In genomic region chr1:152528778-152529177, GRCm38 (mm10) we compare ENCODE assay signal across 15 mouse cellular contexts.
A peak's percentile ranks its signal among the peaks of the same experiment; 100 is the strongest.
DNase-seq lines count a peak whose midpoint lies in the region; ATAC-seq and TF ChIP-seq lines count a peak whose summit lies in the region.
"Had no signal": no experiment of that assay in that cellular context is flagged by ENCODE, and none has a peak within 500 bp of the region (broad histone marks: within the 10 kb centered on the region; RNA-seq: fewer than 3 reads in every experiment).

No protein-coding gene starts in this region.

- no peak overlapping the region for H3K27ac ChIP-seq in liver, embryonic 16.5 days (ENCODE audit: low read length)
- no peak overlapping the region for H3K27ac ChIP-seq in liver, embryonic 11.5 days (ENCODE audit: low read depth, low read length)
- H3K27ac ChIP-seq in CH12.LX (ENCODE audit: insufficient read depth, low read depth) = no peak overlapping the region
- H3K27ac ChIP-seq in midbrain, embryonic 16.5 days (ENCODE audit: low read length) = no peak overlapping the region
- no peak overlapping the region for H3K27ac ChIP-seq in hindbrain, embryonic 13.5 days
- H3K27ac ChIP-seq: liver, embryonic 14.5 days had no signal

- no peaks in the 10 kb centered on the region for H3K79me2 ChIP-seq in CH12.LX (replicated peaks; ENCODE audit: control insufficient read depth, extremely low read depth, insufficient read depth, poor library complexity, severe bottlenecking)

- no peaks in the 10 kb centered on the region for H3K9me3 ChIP-seq in liver, embryonic 16.5 days (replicated peaks; ENCODE audit: control insufficient read depth, low read length)
- no peaks in the 10 kb centered on the region for H3K9me3 ChIP-seq in liver, embryonic 11.5 days (ENCODE audit: control insufficient read depth, low read length)
- no peaks in the 10 kb centered on the region for H3K9me3 ChIP-seq in CH12.LX (replicated peaks; ENCODE audit: low read length)
- no peaks in the 10 kb centered on the region for H3K9me3 ChIP-seq in midbrain, embryonic 16.5 days (replicated peaks; ENCODE audit: control insufficient read depth, low read length, poor library complexity, severe bottlenecking)
- no peaks in the 10 kb centered on the region for H3K9me3 ChIP-seq in hindbrain, embryonic 13.5 days

- TF ChIP-seq POLR2A in CH12.LX (IDR thresholded peaks at IDR 0.05; ENCODE audit: low read depth, low read length) = no peak

- 21% methylated on average over 3 of the region's 3 CpGs for WGBS in liver, embryonic 16.5 days (ENCODE audit: insufficient replicate concordance)
- WGBS in liver, embryonic 11.5 days = 46% methylated on average over 3 of the region's 3 CpGs
- whole genome bisulfite sequencing in midbrain, embryonic 16.5 days = 92% methylated on average over 3 of the region's 3 CpGs
- WGBS in hindbrain, embryonic 13.5 days = 91% methylated on average over 3 of the region's 3 CpGs

- H3K27me3 ChIP-seq in liver, embryonic 16.5 days (ENCODE audit: control insufficient read depth, insufficient read depth, low read depth, low read length) = no peaks in the 10 kb centered on the region
- H3K27me3 ChIP-seq in liver, embryonic 11.5 days (replicated peaks; ENCODE audit: control insufficient read depth, insufficient read depth, low read length) = no peaks in the 10 kb centered on the region
- H3K27me3 ChIP-seq in CH12.LX (replicated peaks) = no peaks in the 10 kb centered on the region
- no peaks in the 10 kb centered on the region for H3K27me3 ChIP-seq in midbrain, embryonic 16.5 days (ENCODE audit: control insufficient read depth, insufficient read depth, low read depth, low read length)
- H3K27me3 ChIP-seq in hindbrain, embryonic 13.5 days = no peaks in the 10 kb centered on the region
- H3K27me3 ChIP-seq: Patski had no signal

- peaks cover 2% of the 10 kb centered on the region; the same call in 1 of the 2 replicates for H3K36me3 ChIP-seq in liver, embryonic 16.5 days (ENCODE audit: control insufficient read depth, insufficient read depth)
- H3K36me3 ChIP-seq in liver, embryonic 11.5 days (ENCODE audit: control insufficient read depth, insufficient read depth, low read length) = peaks cover 8% of the 10 kb centered on the region; the same call in 1 of the 2 replicates
- H3K36me3 ChIP-seq in CH12.LX (replicated peaks in 1 of 2; ENCODE audit: control insufficient read depth in 1 of 2, insufficient read depth in 1 of 2, low read length in 1 of 2) = peaks cover 0 to 3% of the 10 kb centered on the region in 2 experiments
- H3K36me3 ChIP-seq in midbrain, embryonic 16.5 days (ENCODE audit: control insufficient read depth, insufficient read depth, low read length) = no peaks in the 10 kb centered on the region; the same call in 1 of the 2 replicates
- H3K36me3 ChIP-seq in hindbrain, embryonic 13.5 days = peaks cover 12% of the 10 kb centered on the region

- no peak for TF ChIP-seq CTCF in CH12.LX (conservative IDR thresholded peaks at IDR 0.05 in 1 of 2, IDR thresholded peaks at IDR 0.05 in 1 of 2; ENCODE audit: low read depth in 2 of 2, low read length in 2 of 2)

- no peak overlapping the region for H3K9ac ChIP-seq in liver, embryonic 16.5 days (ENCODE audit: low read depth, low read length)
- H3K9ac ChIP-seq in liver, embryonic 11.5 days (ENCODE audit: low read depth, low read length) = no peak overlapping the region
- H3K9ac ChIP-seq in CH12.LX (ENCODE audit: insufficient read depth, low read depth) = no peak overlapping the region
- H3K9ac ChIP-seq in midbrain, embryonic 16.5 days (ENCODE audit: low read depth, low read length) = no peak overlapping the region
- H3K9ac ChIP-seq in hindbrain, embryonic 13.5 days = no peak overlapping the region
- H3K9ac ChIP-seq: liver, embryonic 14.5 days had no signal

- ATAC-seq in liver, embryonic 16.5 days (ENCODE audit: low read depth) = peak; percentile 31; the same call in 1 of the 2 replicates
- ATAC-seq in liver, embryonic 11.5 days (replicated peaks; ENCODE audit: low FRiP score) = no peak
- peak; percentile 86 for ATAC-seq in granulocyte monocyte progenitor cell, adult 5-6 weeks (replicated peaks; ENCODE audit: poor library complexity, severe bottlenecking)
- peak; percentile 73 for ATAC-seq in megakaryocyte progenitor cell, adult 5-6 weeks (replicated peaks; ENCODE audit: poor library complexity)
- ATAC-seq in midbrain, embryonic 16.5 days = no peak
- ATAC-seq in hindbrain, embryonic 13.5 days (ENCODE audit: low FRiP score) = no peak
- ATAC-seq: hindbrain, embryonic 16.5 days; Patski had no signal

- peaks cover 3% of the 10 kb centered on the region for H3K4me1 ChIP-seq in liver, embryonic 16.5 days (ENCODE audit: control insufficient read depth, low read depth, low read length)
- peaks cover 5% of the 10 kb centered on the region for H3K4me1 ChIP-seq in liver, embryonic 11.5 days (replicated peaks; ENCODE audit: control insufficient read depth, insufficient read depth, low read length)
- H3K4me1 ChIP-seq in CH12.LX (ENCODE audit: control insufficient read depth in 1 of 2, insufficient read depth in 2 of 2) = peaks cover 3 to 77% of the 10 kb centered on the region in 2 experiments; a peak in 3 of 4 replicates
- H3K4me1 ChIP-seq in midbrain, embryonic 16.5 days (ENCODE audit: control insufficient read depth, insufficient read depth, low read length) = no peaks in the 10 kb centered on the region
- H3K4me1 ChIP-seq in hindbrain, embryonic 13.5 days (replicated peaks) = peaks cover 11% of the 10 kb centered on the region

- no peak for TF ChIP-seq RAD21 in CH12.LX (IDR thresholded peaks at IDR 0.05; ENCODE audit: low read depth, low read length)

- in situ Hi-C loops in CH12.LX (cut with MboI; ENCODE audit: low pct_ligation_motif_present, low pct_unique_long_range_greater_than_20kb, low sequenced_read_pairs) = loop anchor here (10.0 to 25.0 kb wide), 4 partner anchors 216 to 859 kb away; partner anchors contain the start of gene Smg7

- dilution Hi-C loops in CH12.LX (cut with MboI; ENCODE audit: extremely low pct_ligation_motif_present, extremely low pct_unique_long_range_greater_than_20kb, low sequenced_read_pairs) = no loop called here

- TF ChIP-seq EP300 in CH12.LX (IDR thresholded peaks at IDR 0.05; ENCODE audit: low read length) = peak; percentile 94

- H3K4me3 ChIP-seq in liver, embryonic 16.5 days (ENCODE audit: low read depth, low read length) = no peak overlapping the region
- H3K4me3 ChIP-seq in liver, embryonic 11.5 days (ENCODE audit: low read depth, low read length) = no peak overlapping the region
- no peak overlapping the region for H3K4me3 ChIP-seq in CH12.LX (replicated peaks in 1 of 3; ENCODE audit: low read depth in 2 of 3, low read length in 2 of 3, poor library complexity in 1 of 3)
- no peak overlapping the region for H3K4me3 ChIP-seq in midbrain, embryonic 16.5 days (ENCODE audit: low read depth, low read length)
- no peak overlapping the region for H3K4me3 ChIP-seq in hindbrain, embryonic 13.5 days

- H3K4me2 ChIP-seq in liver, embryonic 16.5 days (ENCODE audit: low read depth, low read length) = no peak overlapping the region
- H3K4me2 ChIP-seq in liver, embryonic 11.5 days = no peak overlapping the region
- no peak overlapping the region for H3K4me2 ChIP-seq in CH12.LX (ENCODE audit: insufficient read depth, low read depth, poor library complexity, severe bottlenecking)
- no peak overlapping the region for H3K4me2 ChIP-seq in midbrain, embryonic 16.5 days (ENCODE audit: low read length)
- H3K4me2 ChIP-seq in hindbrain, embryonic 13.5 days = no peak overlapping the region

- DNase-seq in liver, embryonic 11.5 days (ENCODE audit: low spot score) = no peak
- DNase-seq in CH12.LX (ENCODE audit: extremely low read depth) = peak; percentile 77
- DNase-seq in cerebellum, adult 11 months = no peak
- DNase-seq: cerebellum, postnatal 25 days; gastrocnemius, postnatal 36 days; kidney, adult 18-20 months; kidney, postnatal 4 days had no signal

TF ChIP-seq in CH12.LX, 34 proteins besides CTCF, POLR2A, EP300 and RAD21:
- TF ChIP-seq ZNF384 (IDR thresholded peaks at IDR 0.05; ENCODE audit: low read depth, low read length) (peak; percentile 90), MAZ (IDR thresholded peaks at IDR 0.05; ENCODE audit: low read depth, low read length) (no peak), JUND (conservative IDR thresholded peaks at IDR 0.05; ENCODE audit: low read depth, low read length) (no peak), ZMIZ1 (IDR thresholded peaks at IDR 0.05; ENCODE audit: low read depth, low read length) (no peak), MEF2A (IDR thresholded peaks at IDR 0.05; ENCODE audit: borderline replicate concordance, low read depth, low read length) (peak; percentile 91), IRF4 (IDR thresholded peaks at IDR 0.05; ENCODE audit: low read depth, low read length) (peak; percentile 94), RCOR1 (conservative IDR thresholded peaks at IDR 0.05; ENCODE audit: low read depth, low read length) (peak; percentile 56; the same call in 1 of the 2 replicates), TCF12 (IDR thresholded peaks at IDR 0.05; ENCODE audit: low read depth, low read length) (0 out of 2 replicates have a peak, but pooled peaks have one; percentile 30), ETS1 (conservative IDR thresholded peaks at IDR 0.05; ENCODE audit: low read depth, low read length) (peak; percentile 54), CHD2 (IDR thresholded peaks at IDR 0.05; ENCODE audit: low read length) (0 out of 2 replicates have a peak, but pooled peaks have one; percentile 17)

Comparison
In these comparisons a context has a peak if more than half of its experiments do, and no peak if none do; other contexts are left out.
1. ATAC-seq: peak in liver, embryonic 16.5 days (single experiment), granulocyte monocyte progenitor cell, adult 5-6 weeks (single experiment) and megakaryocyte progenitor cell, adult 5-6 weeks (single experiment); none in liver, embryonic 11.5 days (single experiment), midbrain, embryonic 16.5 days (single experiment) and hindbrain, embryonic 13.5 days (single experiment).